Comparison of ENCODE assay signal across 10 mouse cellular contexts in the genomic region with DNA sequence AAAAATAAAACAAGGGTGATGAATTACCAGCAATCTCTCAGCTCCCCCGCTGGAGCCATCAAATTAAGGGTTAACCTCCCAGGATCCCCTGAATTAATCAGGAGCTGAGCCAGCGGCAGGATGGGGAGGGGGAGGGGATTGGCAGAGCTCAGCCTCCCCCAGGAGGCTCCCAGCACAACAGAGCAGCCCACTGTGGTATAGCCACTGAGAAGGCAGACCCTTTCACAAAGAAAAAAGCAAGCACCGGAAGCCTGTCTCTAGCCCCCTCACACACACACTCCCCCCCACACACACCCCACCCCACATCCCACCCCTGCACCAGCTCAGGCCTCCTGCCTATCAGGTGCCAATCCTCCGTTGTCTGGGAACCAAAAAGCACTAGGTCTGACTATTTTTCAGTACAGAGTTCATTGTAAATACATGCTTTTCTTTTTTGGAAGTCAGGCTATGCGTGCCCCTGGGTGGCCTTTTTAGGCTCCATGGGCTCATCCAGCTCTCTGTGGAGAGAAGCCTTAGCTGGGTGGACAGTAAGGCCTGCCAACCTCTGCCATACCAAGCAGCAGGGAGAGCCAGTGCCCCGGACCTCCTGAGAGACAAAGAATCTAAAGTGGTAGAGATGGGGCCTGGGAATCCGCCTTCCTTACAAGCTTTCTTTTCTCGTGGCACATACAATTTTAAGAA.
DNase-seq lines count a peak whose midpoint lies in the region; ATAC-seq and TF ChIP-seq lines count a peak whose summit lies in the region.
"Had no signal": no experiment of that assay in that cellular context is flagged by ENCODE, and none has a peak within 500 bp of the region (broad histone marks: within the 10 kb centered on the region; RNA-seq: fewer than 3 reads in every experiment).

No protein-coding gene starts in this region.

- WGBS in embryonic facial prominence, embryonic 11.5 days = 11% methylated on average over 8 of the region's 8 CpGs
- 8% methylated on average over 8 of the region's 8 CpGs for WGBS in hindbrain, embryonic 14.5 days
- 15% methylated on average over 8 of the region's 8 CpGs for WGBS in neural tube, embryonic 12.5 days
- 45% methylated on average over 8 of the region's 8 CpGs for WGBS in lung, adult 2 months

- H3K9me3 ChIP-seq in embryonic facial prominence, embryonic 11.5 days (replicated peaks; ENCODE audit: control insufficient read depth, low read length) = no peaks in the 10 kb centered on the region
- H3K9me3 ChIP-seq in hindbrain, embryonic 14.5 days (ENCODE audit: control insufficient read depth, low read length) = no peaks in the 10 kb centered on the region
- no peaks in the 10 kb centered on the region for H3K9me3 ChIP-seq in neural tube, embryonic 12.5 days
- H3K9me3 ChIP-seq: liver, embryonic 12.5 days had no signal

- H3K4me2 ChIP-seq in embryonic facial prominence, embryonic 11.5 days (ENCODE audit: low read depth, low read length) = no peak overlapping the region
- H3K4me2 ChIP-seq in hindbrain, embryonic 14.5 days (replicated peaks) = no peak overlapping the region
- peak overlapping the region; percentile 26 for H3K4me2 ChIP-seq in neural tube, embryonic 12.5 days (replicated peaks)
- H3K4me2 ChIP-seq: liver, embryonic 12.5 days had no signal

- peak; percentile 92 for ATAC-seq in embryonic facial prominence, embryonic 11.5 days (replicated peaks; ENCODE audit: insufficient number of reproducible peaks, low FRiP score, low TSS enrichment, low read depth)
- ATAC-seq in hindbrain, embryonic 14.5 days (ENCODE audit: low FRiP score) = peak; percentile 94
- ATAC-seq in neural tube, embryonic 12.5 days (ENCODE audit: low FRiP score, low read depth) = peak; percentile 94
- ATAC-seq: liver, embryonic 12.5 days had no signal

- H3K27ac ChIP-seq in embryonic facial prominence, embryonic 11.5 days (replicated peaks; ENCODE audit: low read depth, low read length) = peak overlapping the region; percentile 22; the same call in 1 of the 2 replicates
- peak overlapping the region; percentile 85 for H3K27ac ChIP-seq in hindbrain, embryonic 14.5 days
- peak overlapping the region; percentile 42; the same call in 1 of the 2 replicates for H3K27ac ChIP-seq in neural tube, embryonic 12.5 days
- H3K27ac ChIP-seq: liver, embryonic 12.5 days had no signal

- peaks cover 6% of the 10 kb centered on the region; the same call in 1 of the 2 replicates for H3K4me1 ChIP-seq in embryonic facial prominence, embryonic 11.5 days (ENCODE audit: control insufficient read depth, insufficient read depth, low read length)
- H3K4me1 ChIP-seq in hindbrain, embryonic 14.5 days (replicated peaks; ENCODE audit: control insufficient read depth, insufficient read depth, low read length) = peaks cover 34% of the 10 kb centered on the region
- peaks cover 20% of the 10 kb centered on the region for H3K4me1 ChIP-seq in neural tube, embryonic 12.5 days
- H3K4me1 ChIP-seq in lung, adult 2 months (ENCODE audit: control insufficient read depth, insufficient read depth, low read length) = no peaks in the 10 kb centered on the region

- H3K36me3 ChIP-seq in embryonic facial prominence, embryonic 11.5 days (replicated peaks; ENCODE audit: control insufficient read depth, insufficient read depth, low read depth, low read length) = no peaks in the 10 kb centered on the region
- no peaks in the 10 kb centered on the region for H3K36me3 ChIP-seq in hindbrain, embryonic 14.5 days (replicated peaks; ENCODE audit: control insufficient read depth, insufficient read depth)
- no peaks in the 10 kb centered on the region for H3K36me3 ChIP-seq in neural tube, embryonic 12.5 days
- H3K36me3 ChIP-seq: liver, embryonic 12.5 days had no signal

- H3K27me3 ChIP-seq in embryonic facial prominence, embryonic 11.5 days (ENCODE audit: control insufficient read depth, insufficient read depth, low read length) = no peaks in the 10 kb centered on the region
- no peaks in the 10 kb centered on the region for H3K27me3 ChIP-seq in hindbrain, embryonic 14.5 days (ENCODE audit: control insufficient read depth, insufficient read depth, low read length)
- H3K27me3 ChIP-seq in neural tube, embryonic 12.5 days (replicated peaks) = no peaks in the 10 kb centered on the region
- H3K27me3 ChIP-seq: liver, embryonic 12.5 days had no signal

- TF ChIP-seq POLR2A in lung, adult 2 months (IDR thresholded peaks at IDR 0.05; ENCODE audit: borderline replicate concordance, extremely low read depth, low read depth, low read length) = no peak

- peak; percentile 56 to 69 for DNase-seq in layer of hippocampus, postnatal 10 days (ENCODE audit: low spot score in 2 of 2)
- no peak for DNase-seq in layer of hippocampus, postnatal 25 days (ENCODE audit: extremely low spot score in 1 of 2, low spot score in 1 of 2)
- peak; percentile 72 for DNase-seq in embryonic facial prominence, embryonic 11.5 days (ENCODE audit: low spot score)
- peak; percentile 76 for DNase-seq in hindbrain, embryonic 14.5 days (ENCODE audit: low spot score)
- DNase-seq in lung, adult 2 months = no peak
- DNase-seq in ovary, adult 18-20 months (ENCODE audit: low spot score) = no peak
- no peak for DNase-seq in kidney, adult 9 months
- DNase-seq: adrenal gland, postnatal 14 days had no signal

- peak overlapping the region; percentile 26; the same call in 1 of the 2 replicates for H3K9ac ChIP-seq in embryonic facial prominence, embryonic 11.5 days (replicated peaks; ENCODE audit: low read length)
- no peak overlapping the region; the same call in 1 of the 2 replicates for H3K9ac ChIP-seq in hindbrain, embryonic 14.5 days
- H3K9ac ChIP-seq in neural tube, embryonic 12.5 days = peak overlapping the region; percentile 38; the same call in 1 of the 2 replicates
- H3K9ac ChIP-seq: liver, embryonic 12.5 days had no signal

- no peak overlapping the region for H3K4me3 ChIP-seq in embryonic facial prominence, embryonic 11.5 days (ENCODE audit: low read depth, low read length)
- H3K4me3 ChIP-seq in hindbrain, embryonic 14.5 days (replicated peaks; ENCODE audit: low read length) = no peak overlapping the region
- H3K4me3 ChIP-seq in neural tube, embryonic 12.5 days = no peak overlapping the region
- no peak overlapping the region for H3K4me3 ChIP-seq in lung, adult 2 months (replicated peaks; ENCODE audit: extremely low read depth, low read depth, low read length)
- H3K4me3 ChIP-seq: liver, embryonic 12.5 days had no signal

- no peak for TF ChIP-seq CTCF in lung, adult 2 months (IDR thresholded peaks at IDR 0.05; ENCODE audit: insufficient read depth, low read length)

Comparison
In these comparisons a context has a peak if more than half of its experiments do, and no peak if none do; other contexts are left out.
1. DNase-seq: peak in layer of hippocampus, postnatal 10 days (2 of 2), embryonic facial prominence, embryonic 11.5 days (single experiment) and hindbrain, embryonic 14.5 days (single experiment); none in layer of hippocampus, postnatal 25 days (0 of 2), lung, adult 2 months (single experiment), ovary, adult 18-20 months (single experiment) and kidney, adult 9 months (single experiment).
2. H3K27ac ChIP-seq: peak in every context shown above with its lines; median percentile 85 in hindbrain, embryonic 14.5 days; 42 in neural tube, embryonic 12.5 days; 22 in embryonic facial prominence, embryonic 11.5 days.
3. Peak in every context shown above with its lines, with median percentiles within 50 percentile points of each other: ATAC-seq.